Mouse (Mus musculus) bone marrow, adult 2 months (tissue): Measurements from ENCODE around the gene Olfr1065. TPM values are rescaled to one million over a fixed set of nuclear protein-coding genes. Genes with fewer than 3 reads are reported as not detected.
"Not testable (repeated sequence)": the region's sequence is repeated elsewhere in the genome, so short reads cannot be mapped to it uniquely, and the experiment has no call there.

ENCODE experiments used
- H3K27ac ChIP-seq: fragments of 200-500 bp; 2 replicates; pipeline ENCODE4 v1.5.1; 2012; ENCODE audit warnings: low read depth, mild to moderate bottlenecking, control low read depth, inconsistent platforms, low read length; ENCODE audit not compliant: control insufficient read depth, poor library complexity, insufficient read depth
- H3K4me1 ChIP-seq: fragments of 200-500 bp; 2 replicates; pipeline ENCODE4 v1.6.1; 2011; ENCODE audit warnings: low read length; ENCODE audit not compliant: control insufficient read depth, insufficient read depth
- H3K4me3 ChIP-seq: fragments of 200-500 bp; replicated peaks from 2 replicates; pipeline ENCODE3; 2011; ENCODE audit warnings: mild to moderate bottlenecking, low read depth, low read length, control low read depth; ENCODE audit not compliant: control insufficient read depth
- CTCF ChIP-seq: fragments of 200-500 bp; IDR thresholded peaks from 2 replicates; pipeline ENCODE4 v1.5.1; 2011; ENCODE audit warnings: low read length, control low read depth; ENCODE audit not compliant: control insufficient read depth, insufficient read depth
- POLR2A ChIP-seq: fragments of 200-500 bp; IDR thresholded peaks from 2 replicates; pipeline ENCODE4 v1.6.1; 2011; ENCODE audit warnings: low read depth, mild to moderate bottlenecking, control low read depth, low read length, borderline replicate concordance; ENCODE audit not compliant: control insufficient read depth
- WGBS: fragments of 180-500 bp; shearing (Covaris S2); methylation state at CpG from one replicate; pipeline ENCODE4 v1.1.7; 2018; 5-methylcytosine and 5-hydroxymethylcytosine counted together
- polyA plus RNA-seq: library from polyadenylated mRNA; stranded (reverse); fragments of >200 nt; gene quantifications from 2 replicates; pipeline ENCODE4 v1.2.4, GENCODE M21; 2011; ENCODE audit warnings: low replicate concordance; ENCODE audit not compliant: missing spikeins, insufficient read depth, insufficient read length

Gene Olfr1065
- polyA plus RNA-seq: not detected in 2 replicates

GRCm38 (mm10) chr2:86450491-86450890 lies at the start of gene Olfr1065:
Gene Olfr1065, minus strand, starts transcription at chr2:86450591.
- not testable (repeated sequence) for H3K4me3 ChIP-seq
- 73% methylated on average over 1 of the region's 1 CpGs for WGBS

DNA sequence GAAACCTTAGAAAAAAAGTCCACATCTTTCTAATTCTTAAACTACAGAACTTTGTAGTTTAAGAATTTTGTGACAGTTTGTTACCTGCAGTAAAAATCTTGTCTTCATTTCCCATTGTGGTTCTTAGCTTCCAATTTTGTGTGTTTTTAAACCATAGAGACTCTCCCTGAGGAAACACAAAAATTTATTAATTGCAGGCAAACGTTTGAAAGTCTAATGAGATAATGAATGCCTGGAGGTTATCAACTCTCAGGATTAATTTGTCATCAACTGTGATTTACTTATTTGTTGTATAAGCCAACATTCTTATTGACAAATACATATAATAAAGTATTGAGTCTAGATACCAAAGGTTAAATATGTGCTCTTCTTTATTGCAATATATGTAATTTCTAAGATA lies 36.9 kb upstream of the Olfr1065 start, which contains the start of gene Olfr228:
Gene Olfr228 (minus strand): TSS at position 101 of the 400 bp plus-strand sequence.
- no peak within 1 kb of the TSS for H3K27ac ChIP-seq
- no peak within 1 kb of the TSS for H3K4me3 ChIP-seq
- no peak for TF ChIP-seq POLR2A
- no peaks in the 10 kb centered on the region for H3K4me1 ChIP-seq
- WGBS: 40% methylated on average over 1 of the region's 1 CpGs

More at GRCm38 (mm10) chr2:86450491-86450890, at the start of gene Olfr1065:
- not testable (repeated sequence) for H3K27ac ChIP-seq, H3K4me1 ChIP-seq

DNA sequence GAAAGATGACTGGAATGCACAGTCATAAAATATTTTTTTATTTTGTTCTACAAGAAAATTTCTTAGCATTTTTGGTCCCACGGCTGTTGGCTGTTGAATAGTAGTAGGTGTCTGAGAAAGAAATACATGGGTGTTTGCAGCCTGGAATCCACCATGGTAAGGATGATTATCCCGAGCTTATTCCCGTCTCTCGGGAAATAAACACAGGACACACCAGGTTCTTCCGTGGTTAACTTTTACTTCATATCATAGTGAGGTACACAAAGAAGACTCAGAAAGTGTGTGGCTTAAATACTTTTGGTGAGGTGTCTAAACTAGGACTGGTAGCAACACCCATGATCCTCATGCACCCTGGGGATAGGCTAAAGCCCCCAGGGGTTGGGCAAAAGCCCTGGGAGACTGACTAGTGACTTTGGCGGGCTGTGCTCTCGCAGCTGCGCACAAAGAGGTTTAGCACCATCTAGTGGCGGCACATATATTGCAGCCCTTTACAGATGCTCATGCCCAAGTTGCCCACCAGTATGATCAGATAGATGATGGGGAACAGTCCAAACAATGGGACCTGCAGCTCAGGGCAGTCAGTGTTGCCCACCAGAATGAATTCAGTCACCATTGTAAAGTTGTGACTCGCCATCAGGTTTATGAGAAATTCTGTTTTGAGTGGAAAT lies 14.2 kb upstream of the Olfr1065 start:
- Histone ChIP-seq H3K27ac (no peak overlapping the region), H3K4me3 (no peak overlapping the region), H3K4me1 (no peaks in the 10 kb centered on the region)
- TF ChIP-seq CTCF (peak; percentile 55), POLR2A (no peak)
- 22% methylated on average over 10 of the region's 10 CpGs for WGBS

DNA sequence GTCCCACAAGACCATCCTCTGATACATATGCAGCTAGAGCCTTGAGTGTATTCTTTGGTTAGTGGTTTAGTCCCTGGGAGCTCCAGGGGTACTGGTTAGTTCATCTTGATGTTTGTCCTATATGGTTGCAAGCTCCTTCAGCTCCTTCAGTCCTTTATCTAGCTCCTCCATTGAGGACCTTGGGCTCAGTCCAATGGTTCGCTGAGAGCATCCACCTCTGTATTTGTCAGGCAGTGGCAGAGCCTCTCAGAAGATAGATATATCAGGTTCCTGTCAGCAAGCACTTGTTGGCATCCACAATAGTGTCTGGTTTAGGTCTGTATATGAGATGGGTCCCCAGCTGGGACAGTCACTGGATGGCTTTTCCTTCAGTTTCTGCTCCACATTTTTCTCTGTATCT lies 10.0 kb upstream of the Olfr1065 start:
- Histone ChIP-seq H3K4me3 (no peak overlapping the region), H3K4me1 (no peaks in the 10 kb centered on the region), H3K27ac (no peak overlapping the region)
- TF ChIP-seq POLR2A (no peak), CTCF (no peak)
- 66% methylated on average over 1 of the region's 1 CpGs for WGBS

DNA sequence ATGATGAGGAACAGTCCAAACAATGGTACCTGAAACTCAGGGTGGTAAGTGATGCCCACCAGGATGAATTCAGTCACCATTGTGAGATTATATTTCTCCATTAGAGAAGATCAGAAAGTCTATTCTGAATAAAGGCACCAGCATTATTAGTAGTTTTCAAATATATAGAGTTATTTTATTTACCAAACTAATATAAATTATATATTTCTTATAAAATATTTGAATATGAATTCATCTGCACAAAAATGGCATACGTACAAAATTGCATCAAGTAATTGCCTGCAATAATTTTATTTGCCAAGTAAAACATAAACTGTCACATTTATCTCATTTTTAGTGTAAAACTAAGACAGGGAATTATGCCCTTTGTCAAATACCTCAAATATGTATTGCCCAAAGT lies 5.8 kb upstream of the Olfr1065 start, which contains the start of gene Olfr1066:
Gene Olfr1066 (minus strand): TSS at position 101 of the 400 bp plus-strand sequence.
- no peak within 1 kb of the TSS for H3K4me3 ChIP-seq
- TF ChIP-seq POLR2A (no peak), CTCF (no peak)
- H3K4me1 ChIP-seq: no peaks in the 10 kb centered on the region
- H3K27ac ChIP-seq: no peak within 1 kb of the TSS
- 75% methylated on average over 1 of the region's 1 CpGs for WGBS

DNA sequence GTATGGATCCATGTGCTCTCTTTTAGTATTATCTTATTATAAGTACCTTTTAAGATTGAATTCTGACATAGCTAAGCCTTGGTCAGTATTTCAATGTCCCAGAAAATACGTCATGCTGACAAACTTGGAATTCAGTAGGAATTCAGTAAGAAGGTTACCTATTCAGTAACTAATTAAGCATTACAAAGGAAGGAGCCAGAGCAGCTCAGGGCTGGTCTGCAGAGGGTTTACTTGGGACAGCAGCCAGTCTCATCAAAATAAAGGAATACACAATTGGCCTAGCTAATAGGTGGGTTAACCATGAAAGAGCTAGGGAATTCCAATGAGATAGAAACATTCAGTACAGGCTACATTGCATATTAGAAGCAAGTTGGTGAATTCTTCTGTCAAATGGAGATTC lies 8.3 kb downstream of the Olfr1065 start:
- not testable (repeated sequence) for H3K4me3 ChIP-seq, H3K27ac ChIP-seq, H3K4me1 ChIP-seq
- WGBS: 72% methylated on average over 1 of the region's 1 CpGs

DNA sequence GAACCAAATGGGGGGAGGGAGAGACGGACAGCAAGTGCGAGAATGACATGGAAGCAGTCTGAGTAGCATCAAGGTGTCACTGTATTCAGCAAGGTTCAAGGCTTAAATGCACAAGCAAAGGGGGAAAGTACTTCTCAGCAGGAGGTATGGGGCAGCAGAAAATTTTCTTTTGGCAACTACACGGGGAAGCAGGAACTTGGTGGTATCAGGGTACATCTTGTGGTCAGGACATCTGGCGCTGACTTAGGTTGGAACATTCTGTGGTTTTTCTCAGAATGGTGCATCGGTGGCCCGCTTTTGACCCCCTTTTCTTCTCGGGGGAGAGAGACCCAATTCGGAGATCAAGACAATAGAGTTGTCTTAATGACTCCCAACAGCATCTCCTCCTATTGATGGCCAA lies 21.9 kb downstream of the Olfr1065 start:
- not testable (repeated sequence) for H3K27ac ChIP-seq, H3K4me3 ChIP-seq
- 36% methylated on average over 8 of the region's 8 CpGs for WGBS

GRCm38 (mm10) chr2:86426649-86427048 lies 23.7 kb downstream of the Olfr1065 start, which contains the start of gene Olfr1062:
Gene Olfr1062, minus strand, starts transcription at chr2:86426749.
- not testable (repeated sequence) for H3K4me3 ChIP-seq, H3K27ac ChIP-seq, H3K4me1 ChIP-seq

More for the DNA sequence above, 21.9 kb downstream of the Olfr1065 start:
- H3K4me1 ChIP-seq: not testable (repeated sequence)

DNA sequence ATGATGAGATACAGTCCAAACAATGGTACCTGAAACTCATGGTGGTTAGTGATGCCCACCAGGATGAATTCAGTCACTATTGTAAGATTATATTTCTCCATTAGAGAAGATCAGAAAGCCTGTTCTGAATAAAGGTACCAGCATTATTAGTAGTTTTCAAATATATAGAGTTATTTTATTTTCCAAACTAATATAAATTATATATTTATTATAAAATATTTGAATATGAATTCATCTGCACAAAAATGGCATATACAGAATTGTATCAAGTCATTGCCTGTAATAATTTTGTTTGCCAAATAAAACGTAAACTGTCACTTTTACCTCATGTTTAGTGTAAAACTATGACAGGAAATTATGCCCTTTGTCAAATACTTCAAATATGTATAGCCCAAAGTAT lies 36.4 kb downstream of the Olfr1065 start, which contains the start of gene Olfr1061:
Gene Olfr1061 (minus strand): TSS at position 101 of the 400 bp plus-strand sequence.
- WGBS: 64% methylated on average over 1 of the region's 1 CpGs
- H3K4me3 ChIP-seq: no peak within 1 kb of the TSS
- H3K4me1 ChIP-seq: no peaks in the 10 kb centered on the region
- TF ChIP-seq CTCF: no peak
- TF ChIP-seq POLR2A: no peak
- H3K27ac ChIP-seq: no peak within 1 kb of the TSS
